ENCODE assay signal across 16 mouse cellular contexts in genomic region chr11:60309875-60310274, GRCm38 (mm10). TPM values are rescaled to one million over a fixed set of nuclear protein-coding genes. Genes with fewer than 3 reads are reported as not detected.
A peak's percentile ranks its signal among the peaks of the same experiment; 100 is the strongest.
DNase-seq lines count a peak whose midpoint lies in the region; ATAC-seq and TF ChIP-seq lines count a peak whose summit lies in the region.
"Had no signal": no experiment of that assay in that cellular context is flagged by ENCODE, and none has a peak within 500 bp of the region (broad histone marks: within the 10 kb centered on the region; RNA-seq: fewer than 3 reads in every experiment).

No protein-coding gene starts in this region.

- peak; percentile 88 for DNase-seq in heart, adult 11 months
- DNase-seq in heart, adult 8-10 months (ENCODE audit: low spot score): no peak
- DNase-seq in midbrain, postnatal 0 days (ENCODE audit: low spot score): no peak
- DNase-seq in liver, embryonic 13.5 days: no peak
- no peak for DNase-seq in retina, postnatal 1 day
- DNase-seq: gastrocnemius, postnatal 36 days; kidney, postnatal 25 days; lung, adult 2 months; spleen, adult 18-20 months had no signal

- 0 out of 2 replicates have a peak, but pooled peaks cover 3% of the 10 kb centered on the region for H3K36me3 ChIP-seq in kidney, embryonic 15.5 days
- no peaks in the 10 kb centered on the region for H3K36me3 ChIP-seq in kidney, embryonic 14.5 days (ENCODE audit: control insufficient read depth, insufficient read depth, low read length)
- H3K36me3 ChIP-seq in midbrain, embryonic 13.5 days: no peaks in the 10 kb centered on the region
- H3K36me3 ChIP-seq in midbrain, postnatal 0 days (ENCODE audit: insufficient read depth, low read length): no peaks in the 10 kb centered on the region
- H3K36me3 ChIP-seq in liver, embryonic 13.5 days: no peaks in the 10 kb centered on the region
- H3K36me3 ChIP-seq: heart, embryonic 15.5 days had no signal

- no peaks in the 10 kb centered on the region for H3K9me3 ChIP-seq in kidney, embryonic 15.5 days (replicated peaks)
- H3K9me3 ChIP-seq in kidney, embryonic 14.5 days (ENCODE audit: control insufficient read depth, low read length): 0 out of 2 replicates have a peak, but pooled peaks cover 2% of the 10 kb centered on the region
- no peaks in the 10 kb centered on the region; the same call in 1 of the 2 replicates for H3K9me3 ChIP-seq in midbrain, embryonic 13.5 days
- no peaks in the 10 kb centered on the region for H3K9me3 ChIP-seq in midbrain, postnatal 0 days (ENCODE audit: low read length)
- no peaks in the 10 kb centered on the region for H3K9me3 ChIP-seq in liver, embryonic 13.5 days (replicated peaks)
- H3K9me3 ChIP-seq: heart, embryonic 15.5 days had no signal

- no peaks in the 10 kb centered on the region for H3K27me3 ChIP-seq in kidney, embryonic 15.5 days
- H3K27me3 ChIP-seq in kidney, embryonic 14.5 days (ENCODE audit: control insufficient read depth, insufficient read depth, low read length): no peaks in the 10 kb centered on the region
- H3K27me3 ChIP-seq in midbrain, embryonic 13.5 days: no peaks in the 10 kb centered on the region
- H3K27me3 ChIP-seq in midbrain, postnatal 0 days (ENCODE audit: insufficient read depth, low read length): no peaks in the 10 kb centered on the region
- H3K27me3 ChIP-seq in liver, embryonic 13.5 days: no peaks in the 10 kb centered on the region
- H3K27me3 ChIP-seq: CH12.LX; heart, embryonic 15.5 days; limb, embryonic 13.5 days; megakaryocyte, embryonic 14.5 days had no signal

- no peak overlapping the region for H3K4me2 ChIP-seq in kidney, embryonic 15.5 days
- no peak overlapping the region for H3K4me2 ChIP-seq in kidney, embryonic 14.5 days (replicated peaks; ENCODE audit: low read depth, low read length)
- no peak overlapping the region for H3K4me2 ChIP-seq in midbrain, embryonic 13.5 days (replicated peaks)
- H3K4me2 ChIP-seq in midbrain, postnatal 0 days (ENCODE audit: low read depth, low read length, poor library complexity, severe bottlenecking): no peak overlapping the region
- no peak overlapping the region for H3K4me2 ChIP-seq in liver, embryonic 13.5 days
- H3K4me2 ChIP-seq: heart, embryonic 15.5 days; limb, embryonic 13.5 days had no signal

- peaks cover 61% of the 10 kb centered on the region for H3K4me1 ChIP-seq in kidney, embryonic 15.5 days
- H3K4me1 ChIP-seq in kidney, embryonic 14.5 days (ENCODE audit: control insufficient read depth, insufficient read depth, low read length): peaks cover 34% of the 10 kb centered on the region
- peaks cover 49% of the 10 kb centered on the region for H3K4me1 ChIP-seq in midbrain, embryonic 13.5 days (replicated peaks)
- peaks cover 13% of the 10 kb centered on the region for H3K4me1 ChIP-seq in midbrain, postnatal 0 days (ENCODE audit: insufficient read depth, low read length)
- peaks cover 60% of the 10 kb centered on the region for H3K4me1 ChIP-seq in liver, embryonic 13.5 days (replicated peaks)

- no peak overlapping the region for H3K9ac ChIP-seq in kidney, embryonic 15.5 days
- no peak overlapping the region for H3K9ac ChIP-seq in kidney, embryonic 14.5 days (ENCODE audit: low read depth, low read length)
- H3K9ac ChIP-seq in midbrain, embryonic 13.5 days (replicated peaks): no peak overlapping the region
- no peak overlapping the region for H3K9ac ChIP-seq in midbrain, postnatal 0 days (replicated peaks; ENCODE audit: low read length, poor library complexity, severe bottlenecking)
- H3K9ac ChIP-seq in liver, embryonic 13.5 days: no peak overlapping the region
- H3K9ac ChIP-seq: heart, embryonic 15.5 days; limb, embryonic 13.5 days had no signal

- H3K4me3 ChIP-seq in kidney, embryonic 15.5 days (replicated peaks): no peak overlapping the region
- no peak overlapping the region for H3K4me3 ChIP-seq in kidney, embryonic 14.5 days (ENCODE audit: low read length)
- H3K4me3 ChIP-seq in midbrain, embryonic 13.5 days (replicated peaks): no peak overlapping the region
- no peak overlapping the region for H3K4me3 ChIP-seq in midbrain, postnatal 0 days (ENCODE audit: low read depth, low read length)
- H3K4me3 ChIP-seq in liver, embryonic 13.5 days (replicated peaks): no peak overlapping the region
- H3K4me3 ChIP-seq: heart, embryonic 15.5 days; limb, embryonic 13.5 days; megakaryocyte, embryonic 14.5 days had no signal

- TF ChIP-seq CTCF in midbrain, postnatal 0 days (IDR thresholded peaks at IDR 0.05): no peak

- H3K27ac ChIP-seq in kidney, embryonic 15.5 days: peak overlapping the region; percentile 2; the same call in 1 of the 2 replicates
- H3K27ac ChIP-seq in kidney, embryonic 14.5 days (ENCODE audit: low read depth, low read length): no peak overlapping the region
- peak overlapping the region; percentile 51 for H3K27ac ChIP-seq in midbrain, embryonic 13.5 days
- H3K27ac ChIP-seq in midbrain, postnatal 0 days (ENCODE audit: low read depth, low read length): no peak overlapping the region
- H3K27ac ChIP-seq in liver, embryonic 13.5 days: 0 out of 2 replicates have a peak overlapping the region, but pooled peaks have one; percentile 0
- H3K27ac ChIP-seq: heart, embryonic 15.5 days; limb, embryonic 13.5 days had no signal

- no peak for ATAC-seq in kidney, embryonic 15.5 days (replicated peaks; ENCODE audit: low FRiP score)
- ATAC-seq in kidney, embryonic 14.5 days (ENCODE audit: low FRiP score, low TSS enrichment): no peak
- no peak for ATAC-seq in midbrain, embryonic 13.5 days
- ATAC-seq in midbrain, postnatal 0 days (ENCODE audit: low FRiP score): no peak
- peak; percentile 55; the same call in 1 of the 2 replicates for ATAC-seq in liver, embryonic 13.5 days (ENCODE audit: low read depth)

RNA-seq across cellular contexts. Expression of gene Tom1l2, which starts 42.8 kb away (rescaled TPM):
- total RNA-seq in heart, adult 8-10 months (2022): 100 to 1,000 TPM; 121 to 134 (median 127) TPM
- polyA plus RNA-seq in kidney, embryonic 15.5 days (2015; fragmentation: Nextera tagmentation; extraction: Ambion mirVana): 27.1 and 33.1 TPM in 2 replicates
- polyA plus RNA-seq in kidney, embryonic 14.5 days (2014; fragmentation: Nextera tagmentation; extraction: Ambion mirVana): 11.3 and 19.3 TPM in 2 replicates
- 47.8 and 50.1 TPM in 2 replicates for polyA plus RNA-seq in midbrain, embryonic 13.5 days (2015; fragmentation: Nextera tagmentation; extraction: Ambion mirVana)
- 108 and 120 TPM in 2 replicates for total RNA-seq in midbrain, postnatal 0 days (2014; rRNA removed)
- 49.4 and 51.6 TPM in 2 replicates for polyA plus RNA-seq in midbrain, postnatal 0 days (2015; fragmentation: Nextera tagmentation; extraction: Ambion mirVana)
- polyA plus RNA-seq in liver, embryonic 13.5 days (2015; fragmentation: Nextera tagmentation; extraction: Ambion mirVana): 4.6 and 5.1 TPM in 2 replicates

RNA-seq across cellular contexts. Expression of gene Drc3, which starts 43.3 kb away (rescaled TPM):
- 1 to 10 TPM; 2.3 to 3.4 (median 2.7) TPM for total RNA-seq in heart, adult 8-10 months (2022)
- 1.7 and 2.6 TPM in 2 replicates for polyA plus RNA-seq in kidney, embryonic 15.5 days (2015; fragmentation: Nextera tagmentation; extraction: Ambion mirVana)
- polyA plus RNA-seq in kidney, embryonic 14.5 days (2014; fragmentation: Nextera tagmentation; extraction: Ambion mirVana): 1.3 and 1.5 TPM in 2 replicates
- polyA plus RNA-seq in midbrain, embryonic 13.5 days (2015; fragmentation: Nextera tagmentation; extraction: Ambion mirVana): 4.3 and 5.1 TPM in 2 replicates
- total RNA-seq in midbrain, postnatal 0 days (2014; rRNA removed): 9.2 and 14.1 TPM in 2 replicates
- 7.1 and 8.6 TPM in 2 replicates for polyA plus RNA-seq in midbrain, postnatal 0 days (2015; fragmentation: Nextera tagmentation; extraction: Ambion mirVana)
- polyA plus RNA-seq in liver, embryonic 13.5 days (2015; fragmentation: Nextera tagmentation; extraction: Ambion mirVana): 0.33 and 0.56 TPM in 2 replicates

Comparison
In these comparisons a context has a peak if more than half of its experiments do, and no peak if none do; other contexts are left out.
1. H3K27ac ChIP-seq: peak in kidney, embryonic 15.5 days (single experiment), midbrain, embryonic 13.5 days (single experiment) and liver, embryonic 13.5 days (single experiment); none in kidney, embryonic 14.5 days (single experiment) and midbrain, postnatal 0 days (single experiment).